Mouse (Mus musculus) CH12.LX (cell line): ENCODE results near the gene Ankfn1. TPM values are rescaled to one million over a fixed set of nuclear protein-coding genes. Genes with fewer than 3 reads are reported as not detected.

Source experiments
- DNase-seq: peaks from one replicate; pipeline ENCODE4 v3.0.0-alpha.2; 2013; ENCODE audit errors: extremely low read depth
- H3K27ac ChIP-seq: 2 replicates; pipeline ENCODE4 v1.5.1; 2012; ENCODE audit warnings: low read depth, mild to moderate bottlenecking, control low read depth, moderate library complexity; ENCODE audit not compliant: insufficient read depth
- H3K27me3 ChIP-seq: replicated peaks from 2 replicates; pipeline ENCODE3; 2012; ENCODE audit warnings: inconsistent platforms
- H3K36me3 ChIP-seq, 2 experiments: replicated peaks in 1 of 2; 2 replicates each; pipeline versions ENCODE3 to v1.6.1; 2012; ENCODE audit warnings: inconsistent platforms in 1 of 2, low read length in 1 of 2, mild to moderate bottlenecking in 1 of 2, mixed read lengths in 1 of 2, moderate library complexity in 1 of 2; ENCODE audit not compliant: control insufficient read depth in 1 of 2, insufficient read depth in 1 of 2
- H3K4me1 ChIP-seq, 2 experiments: 2 replicates each; pipeline ENCODE4 v1.6.1; 2012; ENCODE audit warnings: inconsistent platforms in 1 of 2, moderate library complexity in 1 of 2; ENCODE audit not compliant: insufficient read depth in 2 of 2, control insufficient read depth in 1 of 2
- H3K4me2 ChIP-seq: 2 replicates; pipeline ENCODE4 v1.6.1; 2012; ENCODE audit warnings: low read depth, mild to moderate bottlenecking, control low read depth; ENCODE audit not compliant: poor library complexity, insufficient read depth, severe bottlenecking
- H3K4me3 ChIP-seq, 3 experiments: fragments of 150-350 bp in 1 of 3; sonication (generic) in 1 of 3; replicated peaks in 1 of 3; 2 replicates each; pipeline versions ENCODE3 to v1.5.1; 2011 to 2012; ENCODE audit warnings: low read depth in 2 of 3, low read length in 2 of 3, mild to moderate bottlenecking in 2 of 3, moderate library complexity in 2 of 3, control low read depth in 1 of 3, improper control_type of control experiment in 1 of 3, inconsistent platforms in 1 of 3, mixed read lengths in 1 of 3; ENCODE audit not compliant: poor library complexity in 1 of 3
- H3K79me2 ChIP-seq: replicated peaks from 2 replicates; pipeline ENCODE4 v1.6.1; 2012; ENCODE audit warnings: mild to moderate bottlenecking, moderate library complexity; ENCODE audit not compliant: control insufficient read depth, poor library complexity, insufficient read depth, severe bottlenecking; ENCODE audit errors: extremely low read depth
- H3K9ac ChIP-seq: 2 replicates; pipeline ENCODE4 v1.6.1; 2012; ENCODE audit warnings: low read depth, mild to moderate bottlenecking, control low read depth, moderate library complexity; ENCODE audit not compliant: insufficient read depth
- H3K9me3 ChIP-seq: replicated peaks from 2 replicates; pipeline ENCODE3; 2012; ENCODE audit warnings: low read length, inconsistent platforms, mixed read lengths
- BHLHE40 ChIP-seq: IDR thresholded peaks from 2 replicates; pipeline ENCODE4 v1.6.1; 2011; ENCODE audit warnings: mild to moderate bottlenecking, low read depth, low read length, improper control_type of control experiment
- CHD1 ChIP-seq: IDR thresholded peaks from 2 replicates; pipeline ENCODE4 v1.6.1; 2012; ENCODE audit warnings: low read depth, low read length, improper control_type of control experiment, inconsistent platforms
- CHD2 ChIP-seq: IDR thresholded peaks from 2 replicates; pipeline ENCODE4 v1.6.1; 2011; ENCODE audit warnings: low read length, improper control_type of control experiment
- E2F4 ChIP-seq: IDR thresholded peaks from 2 replicates; pipeline ENCODE4 v1.6.1; 2011; ENCODE audit warnings: low read depth, low read length, improper control_type of control experiment; ENCODE audit not compliant: insufficient replicate concordance
- EP300 ChIP-seq: IDR thresholded peaks from 2 replicates; pipeline ENCODE4 v1.6.1; 2011; ENCODE audit warnings: low read length, improper control_type of control experiment
- GABPA ChIP-seq: IDR thresholded peaks from 2 replicates; pipeline ENCODE4 v1.6.1; 2012; ENCODE audit warnings: low read depth, low read length, improper control_type of control experiment, inconsistent platforms; ENCODE audit not compliant: insufficient replicate concordance
- IRF4 ChIP-seq: IDR thresholded peaks from 2 replicates; pipeline ENCODE4 v1.6.1; 2014; ENCODE audit warnings: low read depth, mild to moderate bottlenecking, inconsistent platforms, low read length, improper control_type of control experiment
- JUND ChIP-seq: conservative IDR thresholded peaks from 2 replicates; pipeline ENCODE4 v1.6.1; 2011; ENCODE audit warnings: low read depth, low read length, improper control_type of control experiment
- MAX ChIP-seq: IDR thresholded peaks from 2 replicates; pipeline ENCODE4 v1.6.1; 2011; ENCODE audit warnings: low read length, improper control_type of control experiment
- MAZ ChIP-seq: IDR thresholded peaks from 2 replicates; pipeline ENCODE4 v1.6.1; 2012; ENCODE audit warnings: low read depth, mild to moderate bottlenecking, inconsistent platforms, low read length, improper control_type of control experiment, moderate library complexity
- MYC ChIP-seq: IDR thresholded peaks from 2 replicates; pipeline ENCODE4 v1.6.1; 2011; ENCODE audit warnings: low read depth, mild to moderate bottlenecking, improper control_type of control experiment, low read length
- PAX5 ChIP-seq: IDR thresholded peaks from 2 replicates; pipeline ENCODE4 v1.6.1; 2012; ENCODE audit warnings: low read length, inconsistent platforms, mixed read lengths
- POLR2A ChIP-seq: IDR thresholded peaks from 2 replicates; pipeline ENCODE4 v1.6.1; 2011; ENCODE audit warnings: low read depth, mild to moderate bottlenecking, improper control_type of control experiment, low read length
- POLR2AphosphoS2 ChIP-seq: IDR thresholded peaks from 2 replicates; pipeline ENCODE4 v1.6.1; 2011; ENCODE audit warnings: low read depth, low read length, improper control_type of control experiment
- RAD21 ChIP-seq: IDR thresholded peaks from 2 replicates; pipeline ENCODE4 v1.6.1; 2011; ENCODE audit warnings: low read depth, mild to moderate bottlenecking, low read length, improper control_type of control experiment, moderate library complexity
- RCOR1 ChIP-seq: conservative IDR thresholded peaks from 2 replicates; pipeline ENCODE4 v1.6.1; 2012; ENCODE audit warnings: low read depth, mild to moderate bottlenecking, inconsistent platforms, low read length, improper control_type of control experiment
- TBP ChIP-seq: conservative IDR thresholded peaks from 2 replicates; pipeline ENCODE4 v1.6.1; 2011; ENCODE audit warnings: low read depth, low read length, improper control_type of control experiment
- TCF12 ChIP-seq: IDR thresholded peaks from 2 replicates; pipeline ENCODE4 v1.6.1; 2014; ENCODE audit warnings: low read depth, mild to moderate bottlenecking, inconsistent platforms, low read length, improper control_type of control experiment
- UBTF ChIP-seq: IDR thresholded peaks from 2 replicates; pipeline ENCODE4 v1.6.1; 2012; ENCODE audit warnings: low read depth, mild to moderate bottlenecking, inconsistent platforms, low read length, improper control_type of control experiment, moderate library complexity
- USF2 ChIP-seq: conservative IDR thresholded peaks from 2 replicates; pipeline ENCODE4 v1.6.1; 2011; ENCODE audit warnings: low read depth, low read length, improper control_type of control experiment
- ZC3H11A ChIP-seq: IDR thresholded peaks from 2 replicates; pipeline ENCODE4 v1.6.1; 2012; ENCODE audit warnings: low read depth, mild to moderate bottlenecking, inconsistent platforms, low read length, improper control_type of control experiment
- ZMIZ1 ChIP-seq: IDR thresholded peaks from 2 replicates; pipeline ENCODE4 v1.6.1; 2012; ENCODE audit warnings: low read depth, mild to moderate bottlenecking, inconsistent platforms, low read length, improper control_type of control experiment
- dilution Hi-C: fragments of 300-500 bp; cut with MboI; formaldehyde crosslinking; loops from 2 replicates; pipeline ENCODE4 v1.14.3; 2020; ENCODE audit warnings: low sequenced_read_pairs; ENCODE audit not compliant: extremely low pct_unique_long_range_greater_than_20kb, extremely low pct_ligation_motif_present
- in situ Hi-C: fragments of 300-500 bp; cut with MboI; formaldehyde crosslinking; loops from 3 replicates; pipeline ENCODE4 v1.14.3; 2019; ENCODE audit warnings: low sequenced_read_pairs, low pct_ligation_motif_present, low pct_unique_long_range_greater_than_20kb, mixed read lengths
- polyA plus RNA-seq: library from polyadenylated mRNA; unstranded; fragments of >175 nt; gene quantifications from 2 replicates; pipeline ENCODE4 v1.2.1, GENCODE M21; 2012; ENCODE audit warnings: low read depth; ENCODE audit not compliant: insufficient read length
- total RNA-seq, 2 experiments: library from RNA; depleted of rRNA; stranded (reverse); fragments of 300-350 nt in 1 of 2; fragments of >200 nt in 1 of 2; gene quantifications; 2 replicates each; pipeline ENCODE4 v1.2.3; 2012 to 2014

Gene Ankfn1
- total and polyA plus RNA-seq, 3 experiments: not detected

GRCm38 (mm10) chr11:89382634-89383009 is 394.8 kb downstream of the Ankfn1 start:
- Histone ChIP-seq H3K9ac (no peak overlapping the region), H3K4me3 (no peak overlapping the region), H3K27me3 (no peaks in the 10 kb centered on the region), H3K79me2 (no peaks in the 10 kb centered on the region), H3K4me1 (no peaks in the 10 kb centered on the region), H3K36me3 (no peaks in the 10 kb centered on the region), H3K27ac (no peak overlapping the region), H3K4me2 (no peak overlapping the region), H3K9me3 (no peaks in the 10 kb centered on the region)
- no peak for DNase-seq
- no peak for TF ChIP-seq IRF4
- TF ChIP-seq POLR2A: no peak
- TF ChIP-seq USF2: no peak
- no peak for TF ChIP-seq RAD21
- no peak for TF ChIP-seq POLR2AphosphoS2
- no peak for TF ChIP-seq CHD2
- TF ChIP-seq ZC3H11A: no peak
- no peak for TF ChIP-seq TCF12
- no peak for TF ChIP-seq BHLHE40
- no peak for TF ChIP-seq RCOR1
- no peak for TF ChIP-seq MYC
- TF ChIP-seq MAZ: no peak
- no peak for TF ChIP-seq E2F4
- no peak for TF ChIP-seq GABPA
- TF ChIP-seq EP300: no peak
- no peak for TF ChIP-seq PAX5
- TF ChIP-seq MAX: no peak
- no peak for TF ChIP-seq TBP
- dilution Hi-C loops: no loop called here
- in situ Hi-C loops: no loop called here

GRCm38 (mm10) chr11:89381782-89382633 is 395.4 kb downstream of the Ankfn1 start:
- DNase-seq: no peak
- peaks cover 4% of the 10 kb centered on the region for H3K27me3 ChIP-seq
- H3K4me2 ChIP-seq: no peak overlapping the region
- H3K27ac ChIP-seq: no peak overlapping the region
- H3K9ac ChIP-seq: no peak overlapping the region
- H3K79me2 ChIP-seq: no peaks in the 10 kb centered on the region
- no peak overlapping the region for H3K4me3 ChIP-seq
- H3K9me3 ChIP-seq: no peaks in the 10 kb centered on the region
- dilution Hi-C loops (no loop called here), in situ Hi-C loops (no loop called here)
- 0 out of 4 replicates have a peak, but pooled peaks cover 0 to 2% of the 10 kb centered on the region in 2 experiments for H3K4me1 ChIP-seq
- no peak for TF ChIP-seq EP300
- no peak for TF ChIP-seq USF2
- no peak for TF ChIP-seq UBTF
- no peak for TF ChIP-seq MAZ
- no peak for TF ChIP-seq PAX5
- no peak for TF ChIP-seq JUND
- TF ChIP-seq ZMIZ1: no peak
- TF ChIP-seq CHD1: no peak
- no peaks in the 10 kb centered on the region for H3K36me3 ChIP-seq
